Mouse (Mus musculus) hindbrain, embryonic 16.5 days (tissue): ENCODE measurements at regions not wholly inside any gene's neighbourhood (a gene's known extent, or its start where the extent isn't known, plus 50 kb on each side); places are given as distances from the start of the nearest gene placed in this dataset.
"Not testable (repeated sequence)": the region's sequence is repeated elsewhere in the genome, so short reads cannot be mapped to it uniquely, and the experiment has no call there.

Source experiments
- ATAC-seq: fragments of 200-750 bp; cut with Nextera tagmentation; 2 replicates; pipeline ENCODE4 v1.8.0; 2017; ENCODE audit warnings: moderate TSS enrichment, moderate library complexity
- H3K27ac ChIP-seq: fragments of 300-500 bp; sonication (generic); 2 replicates; pipeline ENCODE4 v1.5.1; 2014; ENCODE audit warnings: low read depth, mild to moderate bottlenecking, control low read depth, low read length, moderate library complexity
- H3K27me3 ChIP-seq: fragments of 300-500 bp; sonication (generic); replicated peaks from 2 replicates; pipeline ENCODE4 v1.6.1; 2014; ENCODE audit warnings: low read length; ENCODE audit not compliant: control insufficient read depth, insufficient read depth
- H3K36me3 ChIP-seq: fragments of 300-500 bp; sonication (generic); 2 replicates; pipeline ENCODE4 v1.6.1; 2014; ENCODE audit warnings: mild to moderate bottlenecking, low read length, moderate library complexity, mixed read lengths; ENCODE audit not compliant: control insufficient read depth, insufficient read depth
- H3K4me1 ChIP-seq: fragments of 300-500 bp; sonication (generic); 2 replicates; pipeline ENCODE4 v1.6.1; 2014; ENCODE audit warnings: low read depth, low read length; ENCODE audit not compliant: control insufficient read depth, insufficient read depth
- H3K4me2 ChIP-seq: fragments of 300-500 bp; sonication (generic); 2 replicates; pipeline ENCODE4 v1.6.1; 2014; ENCODE audit warnings: mild to moderate bottlenecking, low read length, control low read depth, moderate library complexity
- H3K4me3 ChIP-seq: fragments of 300-500 bp; sonication (generic); 2 replicates; pipeline ENCODE4 v1.5.1; 2014; ENCODE audit warnings: mild to moderate bottlenecking, low read length, control low read depth, moderate library complexity
- H3K9ac ChIP-seq: fragments of 300-500 bp; sonication (generic); 2 replicates; pipeline ENCODE4 v1.6.1; 2014; ENCODE audit warnings: low read depth, mild to moderate bottlenecking, control low read depth, low read length, moderate library complexity
- H3K9me3 ChIP-seq: fragments of 300-500 bp; sonication (generic); 2 replicates; pipeline ENCODE4 v1.6.1; 2014; ENCODE audit warnings: mild to moderate bottlenecking, low read length, moderate library complexity; ENCODE audit not compliant: control insufficient read depth
- WGBS: fragments of 180-500 bp; shearing (Covaris S2); extraction: QIAGEN DNeasy Blood & Tissue Kit; methylation state at CpG from one replicate; pipeline ENCODE4 v1.1.7; 2014; 5-methylcytosine and 5-hydroxymethylcytosine counted together

DNA sequence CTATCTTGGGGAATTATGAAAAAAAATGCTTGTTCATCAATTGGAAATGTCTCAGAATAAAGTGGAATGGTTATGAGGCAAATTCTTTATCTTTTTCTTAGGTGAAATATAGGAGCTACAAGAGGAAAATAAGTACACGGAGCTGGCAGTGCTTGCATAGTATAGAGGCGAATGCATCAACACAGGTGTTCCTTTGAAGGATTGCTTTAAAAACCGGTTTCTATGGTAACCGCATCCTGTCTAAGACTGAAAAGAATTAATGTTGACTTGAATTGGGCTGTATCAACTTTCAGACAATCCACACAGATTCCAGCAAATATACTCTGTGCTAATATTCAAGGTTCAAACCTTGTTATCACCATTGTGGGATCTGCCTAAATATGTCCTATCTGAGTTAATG lies 198.8 kb upstream of the Gm17728 start:
- Histone ChIP-seq H3K27ac (no peak overlapping the region), H3K4me1 (no peaks in the 10 kb centered on the region), H3K27me3 (no peaks in the 10 kb centered on the region), H3K9me3 (no peaks in the 10 kb centered on the region), H3K4me2 (no peak overlapping the region), H3K36me3 (no peaks in the 10 kb centered on the region), H3K9ac (no peak overlapping the region), H3K4me3 (no peak overlapping the region)
- 70% methylated on average over 4 of the region's 4 CpGs for whole genome bisulfite sequencing
- no peak for ATAC-seq

DNA sequence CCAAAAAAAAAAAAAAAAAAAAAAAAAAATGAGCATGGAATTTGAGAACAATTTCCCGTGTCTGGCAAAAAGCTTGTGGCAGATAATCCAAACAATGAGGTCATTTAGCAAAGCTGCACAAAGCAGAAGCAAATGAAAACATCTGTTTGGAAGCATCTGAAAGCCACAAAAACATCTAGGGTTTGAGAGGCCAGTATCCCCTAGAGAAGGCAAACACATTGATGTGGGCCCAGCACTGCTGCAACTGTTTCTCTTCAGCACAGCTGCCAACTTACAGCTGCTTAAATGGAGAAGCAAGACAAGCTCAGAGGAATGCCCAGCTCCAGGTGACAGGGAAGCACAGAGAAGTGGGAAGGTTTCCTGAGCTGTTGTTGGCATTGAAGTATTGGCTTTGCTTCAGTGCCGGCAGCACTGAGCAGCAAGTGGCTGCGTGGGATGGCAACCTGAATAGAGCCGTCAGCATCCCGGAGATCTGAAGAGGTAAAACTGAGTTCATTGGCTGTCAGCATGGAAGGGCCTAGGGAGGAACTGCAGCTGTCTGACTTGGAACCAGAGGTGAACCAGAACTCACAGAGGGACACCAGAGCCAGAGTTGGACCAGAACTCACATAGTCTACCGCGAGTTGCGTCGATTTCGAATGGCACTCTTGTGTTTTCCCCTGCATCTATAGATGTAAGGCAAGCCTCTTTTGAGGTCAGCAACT lies 193.8 kb upstream of the Gm17728 start:
- Histone ChIP-seq H3K9me3 (no peaks in the 10 kb centered on the region), H3K4me3 (no peak overlapping the region), H3K27me3 (no peaks in the 10 kb centered on the region), H3K9ac (no peak overlapping the region), H3K4me2 (no peak overlapping the region), H3K36me3 (no peaks in the 10 kb centered on the region), H3K4me1 (no peaks in the 10 kb centered on the region), H3K27ac (no peak overlapping the region)
- WGBS: 56% methylated on average over 10 of the region's 10 CpGs
- ATAC-seq: no peak

DNA sequence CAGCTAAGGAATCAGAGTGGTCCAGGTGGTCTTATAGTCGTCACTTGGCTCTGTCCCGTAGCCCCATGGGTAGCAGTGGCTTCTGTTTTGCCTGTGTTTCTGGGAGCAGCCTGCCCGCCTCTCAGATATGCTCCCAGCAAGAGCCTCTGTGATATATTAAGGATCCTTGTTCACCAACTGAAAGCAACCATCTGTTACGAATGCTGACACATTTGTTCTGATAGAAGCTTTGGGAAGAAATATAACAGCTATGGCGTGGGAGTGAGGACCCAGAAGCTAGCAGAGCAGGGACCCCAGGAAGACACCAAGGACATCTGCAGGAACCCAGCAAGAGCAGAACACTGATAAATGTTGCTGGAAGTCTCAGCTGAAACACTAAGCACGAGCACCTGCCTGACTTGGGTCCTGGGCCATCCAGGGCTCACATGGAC lies 186.7 kb upstream of the Gm17728 start:
- Histone ChIP-seq H3K9ac (no peak overlapping the region), H3K27me3 (no peaks in the 10 kb centered on the region), H3K9me3 (no peaks in the 10 kb centered on the region), H3K27ac (no peak overlapping the region), H3K4me1 (no peaks in the 10 kb centered on the region), H3K4me3 (no peak overlapping the region), H3K36me3 (no peaks in the 10 kb centered on the region), H3K4me2 (no peak overlapping the region)
- no peak for ATAC-seq
- 70% methylated on average over 6 of the region's 6 CpGs for WGBS

DNA sequence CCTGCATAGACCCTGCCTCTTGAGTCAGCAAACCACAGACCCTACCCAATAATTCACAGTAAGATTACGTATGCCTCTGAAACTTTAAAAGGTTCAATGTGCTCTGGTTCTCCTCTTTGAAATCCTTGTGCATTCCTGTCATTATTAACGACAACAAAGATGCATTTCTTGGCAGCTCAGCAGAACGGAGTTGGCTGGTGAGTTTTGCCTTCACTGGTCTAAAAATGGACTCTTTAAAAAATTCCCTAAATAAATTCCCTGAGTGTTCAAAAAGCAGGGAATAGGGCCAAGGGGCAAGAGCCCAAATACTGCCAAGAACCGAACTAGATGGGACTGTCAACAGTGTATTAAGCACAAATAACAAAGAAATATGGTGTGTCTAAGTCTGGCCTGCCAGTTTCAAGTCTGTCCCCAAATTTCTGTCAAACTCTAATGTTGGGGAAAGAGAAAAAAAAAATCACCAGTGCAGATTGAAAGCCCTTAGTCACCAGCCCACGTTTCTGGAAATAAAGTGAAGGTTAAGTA lies 163.2 kb upstream of the Gm17728 start:
- Histone ChIP-seq H3K9ac (no peak overlapping the region), H3K27ac (no peak overlapping the region), H3K4me2 (no peak overlapping the region), H3K36me3 (no peaks in the 10 kb centered on the region), H3K4me1 (no peaks in the 10 kb centered on the region), H3K27me3 (no peaks in the 10 kb centered on the region), H3K4me3 (no peak overlapping the region), H3K9me3 (peaks cover 5% of the 10 kb centered on the region; the same call in 1 of the 2 replicates)
- no peak for ATAC-seq
- WGBS: 47% methylated on average over 5 of the region's 5 CpGs

DNA sequence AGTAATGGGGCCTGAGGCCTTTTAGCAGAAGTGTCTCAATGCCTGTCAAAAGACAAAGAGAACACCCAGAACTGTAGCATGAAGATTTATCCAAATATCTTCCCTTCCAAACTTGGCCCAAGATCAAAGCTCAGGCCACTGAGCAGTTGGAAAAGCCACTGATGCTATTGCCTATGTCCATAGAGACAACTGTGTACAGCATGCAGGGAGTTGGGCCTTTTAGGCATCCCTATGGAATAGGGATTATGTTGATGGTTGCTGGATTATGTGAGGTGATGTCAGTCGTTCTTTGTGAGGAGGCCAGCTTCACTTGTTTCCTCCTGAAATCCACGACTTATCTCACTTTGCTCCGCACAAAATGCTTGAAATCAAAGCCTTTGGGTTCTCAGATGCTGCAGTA lies 153.1 kb upstream of the Gm17728 start:
- Histone ChIP-seq H3K9ac (no peak overlapping the region), H3K36me3 (no peaks in the 10 kb centered on the region), H3K4me3 (no peak overlapping the region), H3K4me2 (no peak overlapping the region), H3K9me3 (no peaks in the 10 kb centered on the region), H3K4me1 (no peaks in the 10 kb centered on the region), H3K27me3 (no peaks in the 10 kb centered on the region), H3K27ac (no peak overlapping the region)
- 78% methylated on average over 3 of the region's 3 CpGs for WGBS
- no peak for ATAC-seq

DNA sequence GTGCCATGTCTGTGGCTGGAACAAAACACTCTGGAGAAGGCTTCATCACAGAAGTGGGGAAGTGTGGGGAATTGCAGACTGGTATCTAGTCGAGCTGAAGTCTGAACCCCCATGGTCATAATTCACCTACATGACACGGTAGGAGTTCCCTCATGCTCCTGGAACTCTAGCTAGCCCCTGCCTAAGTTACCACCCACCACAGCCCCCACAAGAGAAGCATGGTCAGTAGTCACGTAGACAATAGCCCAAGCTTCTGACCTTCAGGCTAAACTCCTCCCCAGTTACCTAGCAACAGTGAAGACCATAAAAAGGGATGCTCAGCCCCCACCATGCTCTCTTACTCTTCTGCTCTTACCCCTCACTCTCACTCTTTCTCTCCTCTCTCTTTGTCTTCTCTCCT lies 143.8 kb upstream of the Gm17728 start:
- not testable (repeated sequence) for H3K4me1 ChIP-seq, H3K4me3 ChIP-seq, ATAC-seq, H3K9me3 ChIP-seq, H3K36me3 ChIP-seq, H3K4me2 ChIP-seq, H3K27ac ChIP-seq, H3K9ac ChIP-seq, H3K27me3 ChIP-seq
- 33% methylated on average over 3 of the region's 3 CpGs for WGBS

DNA sequence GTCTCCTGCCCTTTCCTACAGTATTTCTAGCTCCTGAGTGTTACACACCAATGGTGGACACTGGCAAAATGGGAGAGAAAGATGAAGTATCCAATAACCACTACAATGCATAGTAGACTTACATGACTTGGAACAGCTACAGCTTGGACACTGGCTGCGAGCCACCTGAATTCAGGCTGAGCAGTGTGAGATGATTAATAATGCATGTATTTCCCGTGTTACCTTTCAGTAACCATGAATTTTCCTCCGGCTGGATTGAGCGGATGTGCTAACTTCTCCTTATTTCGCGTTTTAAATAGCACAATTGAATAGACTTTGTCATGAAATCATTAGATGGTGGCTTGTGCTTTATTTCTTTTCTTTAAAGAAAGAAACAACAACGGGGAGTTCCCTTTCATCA lies 142.4 kb upstream of the Gm17728 start:
- 45% methylated on average over 7 of the region's 7 CpGs for WGBS
- H3K9me3 ChIP-seq: no peaks in the 10 kb centered on the region
- no peak for ATAC-seq
- no peaks in the 10 kb centered on the region for H3K36me3 ChIP-seq
- no peaks in the 10 kb centered on the region for H3K27me3 ChIP-seq
- H3K27ac ChIP-seq: no peak overlapping the region; the same call in 1 of the 2 replicates
- no peak overlapping the region for H3K9ac ChIP-seq
- H3K4me2 ChIP-seq: no peak overlapping the region
- peaks cover 2% of the 10 kb centered on the region; the same call in 1 of the 2 replicates for H3K4me1 ChIP-seq
- H3K4me3 ChIP-seq: no peak overlapping the region

DNA sequence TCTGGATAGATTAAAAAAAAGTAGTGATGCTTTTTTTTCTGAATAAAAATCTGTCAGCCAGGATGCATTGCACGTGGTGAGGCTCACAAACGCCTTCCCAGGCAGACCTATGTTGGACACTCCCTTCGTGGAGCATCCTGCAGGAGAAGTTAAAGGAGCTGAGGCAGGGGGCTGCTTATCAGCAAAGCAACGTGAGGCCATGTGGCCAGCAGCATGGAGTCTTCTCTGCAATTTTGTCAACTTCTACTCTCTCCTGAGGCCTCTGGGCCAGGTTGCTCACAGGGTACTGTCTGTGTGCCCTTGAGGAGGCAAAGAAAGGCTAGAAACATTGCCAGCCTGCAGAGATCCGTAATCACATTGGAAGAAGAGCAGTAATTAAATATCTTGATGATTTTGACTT lies 140.0 kb upstream of the Gm17728 start:
- no peaks in the 10 kb centered on the region for H3K27me3 ChIP-seq
- no peak overlapping the region for H3K4me2 ChIP-seq
- no peak for ATAC-seq
- peaks cover 2% of the 10 kb centered on the region; the same call in 1 of the 2 replicates for H3K4me1 ChIP-seq
- no peaks in the 10 kb centered on the region for H3K36me3 ChIP-seq
- H3K9ac ChIP-seq: no peak overlapping the region
- WGBS: 66% methylated on average over 5 of the region's 5 CpGs
- no peaks in the 10 kb centered on the region for H3K9me3 ChIP-seq
- no peak overlapping the region for H3K4me3 ChIP-seq
- no peak overlapping the region for H3K27ac ChIP-seq

DNA sequence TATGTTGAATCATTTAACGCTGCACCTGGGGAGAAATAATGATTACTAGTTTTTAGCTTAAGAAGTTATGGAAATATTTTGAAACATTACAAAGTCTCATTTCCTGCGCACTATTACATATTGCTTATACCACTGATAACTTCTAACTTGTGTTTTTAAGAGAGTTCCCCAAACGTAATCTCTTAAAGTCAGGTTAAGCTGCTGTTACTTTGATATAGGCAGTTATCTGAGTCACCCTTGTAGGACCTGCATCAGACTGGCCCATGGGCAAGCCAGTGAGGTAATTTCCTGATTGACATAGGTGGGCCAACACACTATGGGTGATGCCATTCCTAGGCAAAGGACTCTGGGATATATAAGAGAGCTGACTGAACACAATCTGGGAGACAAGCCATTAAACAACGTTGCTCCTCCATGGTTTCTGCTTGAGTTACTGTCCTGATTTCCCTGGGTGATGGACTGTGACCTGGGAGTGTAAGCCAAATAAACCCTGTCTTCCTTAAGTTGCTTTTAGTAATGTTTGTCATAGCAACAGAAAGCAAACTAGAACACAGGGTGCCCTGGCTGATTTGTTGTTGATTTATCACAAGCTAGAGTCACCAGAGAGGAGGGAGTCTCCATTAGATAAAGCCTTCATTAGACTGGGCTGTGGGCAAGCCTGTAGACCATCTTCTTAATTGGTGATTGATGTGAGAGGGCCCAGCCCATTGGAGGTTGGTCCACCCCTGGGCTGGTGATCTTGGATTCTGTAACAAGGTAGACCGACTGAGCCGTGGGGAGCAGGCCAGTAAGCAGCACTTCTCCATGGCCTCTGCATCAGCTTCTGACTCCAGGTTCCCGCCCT lies 139.3 kb upstream of the Gm17728 start:
- H3K4me1 ChIP-seq: peaks cover 2% of the 10 kb centered on the region; the same call in 1 of the 2 replicates
- no peak for ATAC-seq
- H3K27ac ChIP-seq: no peak overlapping the region
- H3K4me3 ChIP-seq: no peak overlapping the region
- H3K9me3 ChIP-seq: no peaks in the 10 kb centered on the region
- H3K27me3 ChIP-seq: no peaks in the 10 kb centered on the region
- WGBS: 87% methylated on average over 7 of the region's 7 CpGs
- no peak overlapping the region for H3K4me2 ChIP-seq
- H3K36me3 ChIP-seq: no peaks in the 10 kb centered on the region
- no peak overlapping the region for H3K9ac ChIP-seq
